Mouse (Mus musculus) B cell, adult 2 months (primary cell): Measurements from ENCODE around the gene Fam227a.
A peak's percentile ranks its signal among the peaks of the same experiment; 100 is the strongest.

ENCODE experiments used
- DNase-seq, 2 experiments: peaks; one replicate each; pipeline ENCODE4 v3.0.0; 2022

Fam227a gene

GRCm38 (mm10) chr15:79609226-79609625, 49.5 kb downstream of the Fam227a start:
- no peak for DNase-seq

DNA sequence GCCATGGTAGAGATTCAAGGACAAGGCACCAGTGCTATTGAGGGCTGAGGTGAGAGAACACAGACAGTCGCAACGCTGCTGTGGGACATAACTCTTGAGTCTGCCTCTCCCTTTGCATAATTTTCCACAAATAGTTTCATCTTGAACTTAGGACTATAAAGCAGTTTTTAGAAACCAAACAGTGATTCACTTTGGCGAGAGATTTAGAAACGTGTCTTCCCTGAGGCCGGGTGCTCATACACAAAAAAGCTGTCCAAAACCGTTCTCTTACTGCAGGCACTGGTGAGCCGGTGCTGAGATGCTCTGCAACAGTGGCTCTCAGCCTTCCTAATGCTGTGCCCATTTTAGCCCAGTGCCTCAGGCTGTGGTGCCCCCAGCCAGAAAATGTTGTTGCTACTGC, 50.5 kb downstream of the Fam227a start:
- DNase-seq, result no peak

DNA sequence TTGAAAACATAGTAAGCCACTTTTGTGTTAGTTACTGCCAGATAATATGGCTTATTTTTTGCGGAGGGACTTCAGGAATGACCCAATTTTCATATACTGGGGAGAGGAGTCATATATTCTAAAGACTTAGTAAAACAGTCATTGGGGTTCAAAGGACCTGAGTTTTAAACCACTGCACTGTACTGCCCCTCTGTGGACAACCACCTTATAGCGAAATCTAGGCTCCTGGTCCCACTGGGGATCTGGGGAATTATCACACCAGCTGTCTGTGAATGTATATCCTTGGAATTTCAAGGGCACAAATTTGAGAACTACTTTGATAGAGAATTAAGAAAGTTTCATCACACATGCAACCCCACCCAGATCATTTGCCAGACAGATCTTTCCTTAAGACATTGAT, 51.0 kb downstream of the Fam227a start:
- DNase-seq, result no peak

GRCm38 (mm10) chr15:79606161-79606560, 52.6 kb downstream of the Fam227a start:
- no peak for DNase-seq

DNA sequence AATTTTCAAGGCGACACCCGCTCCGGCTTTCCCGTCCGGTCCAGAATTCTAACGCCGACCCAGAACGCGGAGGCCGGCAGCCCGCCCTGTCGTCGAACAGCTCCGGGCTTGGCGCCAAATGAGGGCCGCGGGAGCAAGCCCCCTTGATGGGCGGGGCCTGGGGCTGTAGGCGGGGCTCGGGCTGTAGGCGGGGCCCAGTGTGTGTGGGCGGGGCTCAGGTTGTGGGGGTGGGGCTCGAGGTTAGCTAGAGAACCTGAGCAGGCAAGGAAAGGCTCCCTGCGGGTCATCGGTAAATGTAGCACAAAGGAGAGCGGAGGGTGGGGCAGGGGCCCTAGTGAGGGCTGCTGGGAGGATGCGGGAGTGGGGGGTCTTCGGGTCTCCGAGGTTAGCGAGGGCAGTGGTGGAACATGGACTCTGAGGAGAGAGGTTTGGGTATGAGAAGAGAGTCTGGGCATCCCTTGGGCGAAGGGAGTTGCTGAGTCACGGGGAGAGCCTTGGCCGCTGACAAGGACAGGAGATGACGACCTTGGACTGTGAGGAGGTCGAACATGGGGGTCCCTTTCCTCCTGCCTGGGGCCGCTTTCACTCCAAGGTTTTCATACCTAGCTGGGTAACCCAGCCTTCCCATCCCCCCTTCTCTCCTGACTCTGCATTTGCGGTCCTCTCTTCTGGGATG, 53.6 kb downstream of the Fam227a start, which contains the start of gene Dmc1:
TSS of gene Dmc1 (minus strand) at position 120 of the 676 bp plus-strand sequence.
- DNase-seq, result peak; percentile 52

- DNase-seq, result no peak
Measured at GRCm38 (mm10) chr15:79600176-79600575, 58.6 kb downstream of the Fam227a start.

DNA sequence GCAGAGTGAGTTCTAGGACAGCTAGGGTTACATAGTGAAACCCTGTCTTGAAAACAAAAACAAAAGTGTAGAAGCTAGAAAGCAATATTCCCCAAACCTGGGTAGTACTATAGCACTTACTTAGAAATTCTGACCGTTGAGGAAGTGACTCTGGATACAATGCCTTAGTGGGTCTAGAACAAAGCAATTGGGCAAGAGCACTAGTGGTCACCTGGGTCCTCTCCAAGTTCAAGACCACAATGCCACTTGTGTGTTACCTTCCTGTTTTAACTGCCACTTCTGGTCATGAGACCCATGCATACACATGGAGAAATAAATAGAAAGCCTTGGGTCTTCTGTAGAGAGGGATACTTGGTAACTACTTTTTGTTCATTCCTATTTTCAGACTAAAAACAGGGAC, 60.0 kb downstream of the Fam227a start:
- no peak for DNase-seq

- peak in 1 of 2 experiments; percentile 12 for DNase-seq
Measured at GRCm38 (mm10) chr15:79581581-79581980, 77.2 kb downstream of the Fam227a start.

DNA sequence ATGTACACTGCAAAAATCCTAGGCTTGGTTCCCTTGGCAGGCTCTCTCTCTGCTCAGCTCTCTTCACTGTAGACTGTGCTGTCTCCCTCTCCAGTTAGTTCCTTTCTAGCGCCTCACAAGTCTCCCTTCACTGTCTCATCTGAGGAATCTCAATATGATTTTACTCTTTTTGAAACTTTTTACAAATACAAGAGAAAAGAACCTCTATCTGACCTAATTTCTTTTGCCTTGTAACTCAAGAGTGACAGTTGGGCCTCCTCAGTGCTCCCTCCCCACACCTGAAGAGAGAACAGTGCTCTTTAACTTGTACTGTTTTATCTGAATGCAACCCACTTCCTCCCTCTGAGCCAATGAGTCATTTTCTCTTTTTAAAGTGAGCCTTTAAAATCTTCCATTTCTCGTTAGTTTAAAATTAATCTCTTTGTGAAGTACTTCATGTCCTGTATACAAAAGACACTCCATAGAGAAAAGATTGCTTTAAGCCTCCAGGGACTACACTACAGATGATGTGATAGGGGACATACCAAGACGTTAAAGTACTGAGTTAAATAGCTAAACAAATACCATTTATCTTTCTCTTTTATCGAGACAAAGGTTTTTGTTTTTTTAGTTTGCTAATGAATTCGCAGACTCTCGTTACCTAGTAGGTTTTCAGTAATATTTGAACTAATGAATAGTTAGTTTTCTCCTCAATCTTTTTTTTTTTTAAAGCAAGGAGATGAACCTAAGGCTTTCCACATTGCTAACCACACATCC, 80.9 kb downstream of the Fam227a start:
- no peak for DNase-seq

- no peak for DNase-seq
Measured at GRCm38 (mm10) chr15:79576947-79577346, 81.8 kb downstream of the Fam227a start.

DNA sequence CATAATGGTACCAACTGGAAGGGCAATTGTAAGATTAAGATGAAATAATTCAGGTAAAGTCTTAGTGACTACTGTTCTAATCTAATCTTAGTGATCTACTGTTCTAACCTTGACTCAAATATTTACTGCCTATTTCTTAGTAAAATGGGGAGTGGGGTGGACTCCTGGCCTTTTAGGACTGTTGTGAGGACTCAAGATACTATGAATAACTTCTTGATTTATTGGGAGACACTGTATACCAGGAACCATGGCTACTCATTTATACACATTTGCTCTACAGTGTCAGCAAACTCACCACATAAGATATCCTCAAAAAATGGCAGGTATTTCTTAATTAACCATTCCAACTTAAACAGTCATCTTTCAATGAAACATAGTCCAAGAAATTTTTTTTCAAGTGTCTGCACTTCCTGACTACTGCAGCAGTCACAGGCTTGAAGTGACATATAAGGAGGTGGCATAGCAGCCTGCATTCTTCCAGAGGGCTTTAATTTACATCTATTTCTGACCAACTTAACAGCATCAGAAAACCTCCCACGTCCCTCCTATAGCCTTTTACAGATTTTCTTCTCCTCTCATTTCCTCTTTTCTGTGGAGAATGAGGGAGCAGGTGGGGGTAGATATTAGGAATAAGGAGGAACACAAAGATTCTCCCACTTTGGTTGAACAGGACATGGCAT, 83.1 kb downstream of the Fam227a start:
- no peak for DNase-seq

GRCm38 (mm10) chr15:79562417-79562816, 96.3 kb downstream of the Fam227a start:
- DNase-seq, result no peak

DNA sequence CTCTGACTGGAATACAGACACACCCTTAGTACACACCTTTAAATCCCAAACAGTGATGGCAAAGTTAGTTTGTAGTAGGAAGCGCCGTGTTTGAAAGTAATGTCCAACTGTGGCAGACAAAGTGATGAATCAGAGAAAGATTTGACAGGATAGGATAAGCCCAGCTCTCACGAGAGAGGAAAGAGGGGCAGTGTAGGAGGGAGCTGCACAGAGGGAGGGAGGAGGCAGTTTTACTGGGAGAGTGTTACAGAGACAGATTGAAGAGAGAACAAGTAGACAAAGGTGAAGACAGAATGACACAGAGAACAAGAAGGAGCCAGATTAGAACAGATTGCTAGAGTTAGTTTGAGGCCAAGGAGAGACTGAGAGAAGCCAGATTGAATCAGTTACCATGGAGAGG, 99.1 kb downstream of the Fam227a start:
- no peak for DNase-seq
